11 mouse cellular contexts compared by ENCODE assay signal in the genomic region with DNA sequence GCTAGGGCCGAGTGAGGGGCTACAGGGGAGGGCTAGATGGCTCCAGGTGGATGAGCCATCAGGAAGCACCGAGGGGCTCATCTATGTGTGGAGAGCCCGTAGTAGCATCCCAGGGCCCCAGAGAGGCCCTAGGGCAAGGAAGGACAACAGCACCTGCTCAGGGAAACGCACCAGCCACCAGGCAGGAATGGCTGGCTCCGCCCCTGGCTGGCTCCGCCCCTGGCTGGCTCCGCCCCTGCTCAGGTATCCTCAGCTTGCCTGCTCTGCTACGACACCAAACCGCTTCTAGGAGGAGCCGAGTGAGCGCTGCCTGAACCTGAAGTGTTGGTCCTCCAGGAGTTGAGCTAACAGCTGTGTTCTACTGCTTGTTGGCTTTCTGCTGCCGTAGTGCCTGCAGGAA. TPM values are rescaled to one million over a fixed set of nuclear protein-coding genes. Genes with fewer than 3 reads are reported as not detected.
DNase-seq lines count a peak whose midpoint lies in the region; ATAC-seq and TF ChIP-seq lines count a peak whose summit lies in the region.
"Had no signal": no experiment of that assay in that cellular context is flagged by ENCODE, and none has a peak within 500 bp of the region (broad histone marks: within the 10 kb centered on the region; RNA-seq: fewer than 3 reads in every experiment).

No protein-coding gene starts in this region.

- no peak overlapping the region; the same call in 1 of the 2 replicates for H3K4me2 ChIP-seq in liver, embryonic 12.5 days
- H3K4me2 ChIP-seq in limb, embryonic 13.5 days (replicated peaks): peak overlapping the region; percentile 30; the same call in 1 of the 2 replicates
- H3K4me2 ChIP-seq in stomach, embryonic 15.5 days: peak overlapping the region; percentile 43
- no peak overlapping the region for H3K4me2 ChIP-seq in midbrain, embryonic 13.5 days (replicated peaks)

- ATAC-seq in liver, embryonic 12.5 days: no peak
- no peak; the same call in 1 of the 2 replicates for ATAC-seq in limb, embryonic 13.5 days (ENCODE audit: low FRiP score, low read depth)
- ATAC-seq in stomach, embryonic 15.5 days (ENCODE audit: insufficient read depth, low FRiP score, low read depth): peak; percentile 76
- no peak for ATAC-seq in midbrain, embryonic 13.5 days

- no peaks in the 10 kb centered on the region for H3K9me3 ChIP-seq in liver, embryonic 12.5 days (replicated peaks)
- H3K9me3 ChIP-seq in limb, embryonic 13.5 days: no peaks in the 10 kb centered on the region
- no peaks in the 10 kb centered on the region for H3K9me3 ChIP-seq in stomach, embryonic 15.5 days
- H3K9me3 ChIP-seq in midbrain, embryonic 13.5 days: no peaks in the 10 kb centered on the region
- H3K9me3 ChIP-seq: megakaryocyte, embryonic 14.5 days had no signal

- no peak overlapping the region for H3K27ac ChIP-seq in liver, embryonic 12.5 days
- H3K27ac ChIP-seq in limb, embryonic 13.5 days: no peak overlapping the region
- H3K27ac ChIP-seq in stomach, embryonic 15.5 days: no peak overlapping the region
- H3K27ac ChIP-seq in thymus, adult 2 months (ENCODE audit: control insufficient read depth, insufficient read depth, low read length): no peak overlapping the region
- H3K27ac ChIP-seq in midbrain, embryonic 13.5 days: no peak overlapping the region

- peaks cover 18% of the 10 kb centered on the region for H3K27me3 ChIP-seq in liver, embryonic 12.5 days (replicated peaks)
- H3K27me3 ChIP-seq in limb, embryonic 13.5 days: peaks cover 12% of the 10 kb centered on the region
- H3K27me3 ChIP-seq in stomach, embryonic 15.5 days (replicated peaks): no peaks in the 10 kb centered on the region
- H3K27me3 ChIP-seq in thymus, adult 2 months (ENCODE audit: control insufficient read depth, insufficient read depth, low read length): no peaks in the 10 kb centered on the region
- H3K27me3 ChIP-seq in midbrain, embryonic 13.5 days: no peaks in the 10 kb centered on the region

- peak; percentile 42 for DNase-seq in liver
- DNase-seq in kidney, adult 18-20 months: peak; percentile 67
- no peak for DNase-seq in thymus, adult 2 months
- DNase-seq in layer of hippocampus, adult 18-20 months (ENCODE audit: low spot score in 2 of 2): no peak
- DNase-seq: gastrocnemius, postnatal 36 days had no signal

- H3K4me3 ChIP-seq in liver, embryonic 12.5 days: no peak overlapping the region
- no peak overlapping the region for H3K4me3 ChIP-seq in limb, embryonic 13.5 days
- no peak overlapping the region for H3K4me3 ChIP-seq in stomach, embryonic 15.5 days (replicated peaks)
- H3K4me3 ChIP-seq in thymus, adult 2 months (ENCODE audit: control insufficient read depth, insufficient read depth, low read length): no peak overlapping the region
- H3K4me3 ChIP-seq in midbrain, embryonic 13.5 days (replicated peaks): no peak overlapping the region
- H3K4me3 ChIP-seq: megakaryocyte, embryonic 14.5 days had no signal

- peaks cover 6% of the 10 kb centered on the region; the same call in 1 of the 2 replicates for H3K4me1 ChIP-seq in liver, embryonic 12.5 days
- H3K4me1 ChIP-seq in limb, embryonic 13.5 days: peaks cover 23% of the 10 kb centered on the region
- 0 out of 2 replicates have a peak, but pooled peaks cover 1% of the 10 kb centered on the region for H3K4me1 ChIP-seq in stomach, embryonic 15.5 days
- no peaks in the 10 kb centered on the region for H3K4me1 ChIP-seq in thymus, adult 2 months (replicated peaks; ENCODE audit: control insufficient read depth, insufficient read depth, low read length)
- peaks cover 16% of the 10 kb centered on the region for H3K4me1 ChIP-seq in midbrain, embryonic 13.5 days (replicated peaks)

- no peaks in the 10 kb centered on the region for H3K36me3 ChIP-seq in liver, embryonic 12.5 days
- no peaks in the 10 kb centered on the region for H3K36me3 ChIP-seq in limb, embryonic 13.5 days
- no peaks in the 10 kb centered on the region for H3K36me3 ChIP-seq in stomach, embryonic 15.5 days
- H3K36me3 ChIP-seq in thymus, adult 2 months (ENCODE audit: control insufficient read depth, insufficient read depth, low read length): no peaks in the 10 kb centered on the region
- H3K36me3 ChIP-seq in midbrain, embryonic 13.5 days: no peaks in the 10 kb centered on the region

- no peak for TF ChIP-seq POLR2A in thymus, adult 2 months (IDR thresholded peaks at IDR 0.05; ENCODE audit: control insufficient read depth, extremely low read depth, insufficient read depth, low read length, poor library complexity)

- 21% methylated on average over 12 of the region's 12 CpGs for WGBS in liver, embryonic 12.5 days (ENCODE audit: insufficient replicate concordance)
- WGBS in limb, embryonic 13.5 days: 9% methylated on average over 12 of the region's 12 CpGs
- WGBS in stomach, embryonic 15.5 days: 15% methylated on average over 12 of the region's 12 CpGs
- WGBS in thymus, adult 2 months: 37% methylated on average over 12 of the region's 12 CpGs
- WGBS in midbrain, embryonic 13.5 days: 19% methylated on average over 12 of the region's 12 CpGs

- H3K9ac ChIP-seq in liver, embryonic 12.5 days: no peak overlapping the region
- no peak overlapping the region; the same call in 1 of the 2 replicates for H3K9ac ChIP-seq in limb, embryonic 13.5 days
- no peak overlapping the region for H3K9ac ChIP-seq in stomach, embryonic 15.5 days
- no peak overlapping the region for H3K9ac ChIP-seq in midbrain, embryonic 13.5 days (replicated peaks)

- no peak for TF ChIP-seq CTCF in thymus, adult 2 months (IDR thresholded peaks at IDR 0.05; ENCODE audit: borderline replicate concordance, control insufficient read depth, extremely low read depth, insufficient read depth, low read length, poor library complexity)

RNA-seq across cellular contexts. Expression of a gene that starts 5.4 kb away (rescaled TPM):
- polyA plus RNA-seq in liver, embryonic 12.5 days (2016; fragmentation: Nextera tagmentation; extraction: Ambion mirVana): not detected in 2 replicates
- 0.53 and 0.82 TPM in 2 replicates for polyA plus RNA-seq in limb, embryonic 13.5 days (2015; fragmentation: Nextera tagmentation; extraction: Ambion mirVana)
- 1.2 and 1.9 TPM in 2 replicates for polyA plus RNA-seq in stomach, embryonic 15.5 days (2015; fragmentation: Nextera tagmentation; extraction: Ambion mirVana)
- polyA plus RNA-seq in thymus, adult 2 months (2012; rRNA removed): 1.1 and 12.5 TPM in 2 replicates
- total RNA-seq in layer of hippocampus, adult 18-20 months (2021): 10 to 100 TPM; 17.9 to 20.0 TPM
- polyA plus RNA-seq in midbrain, embryonic 13.5 days (2015; fragmentation: Nextera tagmentation; extraction: Ambion mirVana): 0.24 TPM in 1 of 2 replicates, not detected in the other
- total RNA-seq: neutrophil, adult 5-6 weeks had no signal

RNA-seq across cellular contexts. Expression of a gene that starts 20.3 kb away (rescaled TPM):
- 0.06 and 0.26 TPM in 2 replicates for polyA plus RNA-seq in liver, embryonic 12.5 days (2016; fragmentation: Nextera tagmentation; extraction: Ambion mirVana)
- 12.5 and 13.3 TPM in 2 replicates for polyA plus RNA-seq in limb, embryonic 13.5 days (2015; fragmentation: Nextera tagmentation; extraction: Ambion mirVana)
- polyA plus RNA-seq in stomach, embryonic 15.5 days (2015; fragmentation: Nextera tagmentation; extraction: Ambion mirVana): 0.59 and 0.70 TPM in 2 replicates
- 0.89 and 0.93 TPM in 2 replicates for polyA plus RNA-seq in thymus, adult 2 months (2012; rRNA removed)
- 1 to 10 TPM; 4.8 to 5.6 TPM for total RNA-seq in layer of hippocampus, adult 18-20 months (2021)
- polyA plus RNA-seq in midbrain, embryonic 13.5 days (2015; fragmentation: Nextera tagmentation; extraction: Ambion mirVana): 0.43 and 0.69 TPM in 2 replicates
- total RNA-seq: neutrophil, adult 5-6 weeks had no signal

RNA-seq across cellular contexts. Expression of a gene that starts 38.6 kb away (rescaled TPM):
- 1.9 and 2.6 TPM in 2 replicates for polyA plus RNA-seq in liver, embryonic 12.5 days (2016; fragmentation: Nextera tagmentation; extraction: Ambion mirVana)
- polyA plus RNA-seq in limb, embryonic 13.5 days (2015; fragmentation: Nextera tagmentation; extraction: Ambion mirVana): 18.9 and 19.3 TPM in 2 replicates
- polyA plus RNA-seq in stomach, embryonic 15.5 days (2015; fragmentation: Nextera tagmentation; extraction: Ambion mirVana): 18.9 and 20.8 TPM in 2 replicates
- polyA plus RNA-seq in thymus, adult 2 months (2012; rRNA removed): 6.9 and 12.2 TPM in 2 replicates
- 100 to 1,000 TPM in 1 of 2 experiments, 10 to 100 TPM in 1; 98.6 to 102 TPM for total RNA-seq in layer of hippocampus, adult 18-20 months (2021)
- polyA plus RNA-seq in midbrain, embryonic 13.5 days (2015; fragmentation: Nextera tagmentation; extraction: Ambion mirVana): 6.7 and 12.0 TPM in 2 replicates
- total RNA-seq: neutrophil, adult 5-6 weeks had no signal

RNA-seq across cellular contexts. Expression of a gene that starts 41.5 kb away (rescaled TPM):
- not detected in 2 replicates for polyA plus RNA-seq in liver, embryonic 12.5 days (2016; fragmentation: Nextera tagmentation; extraction: Ambion mirVana)
- polyA plus RNA-seq in limb, embryonic 13.5 days (2015; fragmentation: Nextera tagmentation; extraction: Ambion mirVana): 0.76 and 0.88 TPM in 2 replicates
- 0.46 and 0.77 TPM in 2 replicates for polyA plus RNA-seq in stomach, embryonic 15.5 days (2015; fragmentation: Nextera tagmentation; extraction: Ambion mirVana)
- polyA plus RNA-seq in thymus, adult 2 months (2012; rRNA removed): 0.18 and 0.34 TPM in 2 replicates
- total RNA-seq in layer of hippocampus, adult 18-20 months (2021): 1 to 10 TPM; 8.1 to 8.4 TPM
- polyA plus RNA-seq in midbrain, embryonic 13.5 days (2015; fragmentation: Nextera tagmentation; extraction: Ambion mirVana): 2.8 and 5.0 TPM in 2 replicates
- total RNA-seq: neutrophil, adult 5-6 weeks had no signal

Comparison
In these comparisons a context has a peak if more than half of its experiments do, and no peak if none do; other contexts are left out.
1. DNase-seq: peak in liver (single experiment) and kidney, adult 18-20 months (single experiment); none in thymus, adult 2 months (single experiment) and layer of hippocampus, adult 18-20 months (0 of 2).
2. H3K4me2 ChIP-seq: peak in limb, embryonic 13.5 days (single experiment) and stomach, embryonic 15.5 days (single experiment); none in liver, embryonic 12.5 days (single experiment) and midbrain, embryonic 13.5 days (single experiment).